Mouse (Mus musculus): ENCODE results near the gene Gm45234. TPM values are rescaled to one million over a fixed set of nuclear protein-coding genes. Genes with fewer than 3 reads are reported as not detected.

Gene Gm45234
- polyA plus RNA-seq, 1 experiment from 2014 or later: not detected

GRCm38 (mm10) chr6:124739231-124739796 lies 16.5 kb downstream of the Gm45234 start:
- 85% methylated on average over 10 of the region's 10 CpGs for WGBS
- peak overlapping the region; percentile 89; the same call in 1 of the 2 replicates for H3K4me2 ChIP-seq
- ATAC-seq (ENCODE audit: extremely low read depth, insufficient number of reproducible peaks, low FRiP score, low TSS enrichment): no peak
- H3K9ac ChIP-seq: peak overlapping the region; percentile 30; the same call in 1 of the 2 replicates
- H3K27ac ChIP-seq (replicated peaks): peak overlapping the region; percentile 99; the same call in 1 of the 2 replicates
- H3K36me3 ChIP-seq: peaks cover 26% of the 10 kb centered on the region
- no peak overlapping the region for H3K4me3 ChIP-seq
- peaks cover 33% of the 10 kb centered on the region for H3K4me1 ChIP-seq
- H3K9me3 ChIP-seq: no peaks in the 10 kb centered on the region
- H3K27me3 ChIP-seq (replicated peaks): no peaks in the 10 kb centered on the region

DNA sequence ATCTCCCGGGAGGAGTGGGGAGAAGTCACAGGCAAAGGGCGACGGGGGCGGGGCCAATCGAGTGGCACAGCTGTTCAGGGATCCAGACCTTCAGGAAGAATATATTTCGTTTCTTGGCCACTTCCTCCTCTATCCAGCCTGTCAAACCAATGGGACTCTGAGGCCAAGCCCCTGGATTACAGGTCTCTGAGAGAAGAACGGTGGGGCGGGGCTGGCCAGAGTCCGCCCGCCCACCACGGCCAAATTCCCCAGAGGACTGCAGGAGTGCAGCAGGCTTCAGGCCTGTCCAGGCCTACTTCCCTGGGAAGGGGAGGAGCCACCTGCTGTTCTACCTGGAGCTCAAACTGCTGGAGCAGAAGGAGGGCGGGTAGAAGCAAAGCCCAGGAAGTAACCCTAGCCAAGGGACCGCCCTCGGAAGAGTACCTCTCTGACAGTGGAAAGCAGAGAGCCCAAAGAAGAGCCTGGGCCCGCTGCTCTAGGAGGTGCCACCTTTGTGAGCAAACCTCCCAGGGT lies 17.3 kb downstream of the Gm45234 start, which contains the start of gene Ptpn6:
Ptpn6 (minus strand) TSS at position 204 of the 513 bp plus-strand sequence.
- no peak within 1 kb of the TSS for H3K4me3 ChIP-seq
- no peaks in the 10 kb centered on the region for H3K27me3 ChIP-seq (replicated peaks)
- 33% methylated on average over 15 of the region's 15 CpGs for WGBS
- H3K9me3 ChIP-seq: no peaks in the 10 kb centered on the region
- H3K4me1 ChIP-seq: peaks cover 32% of the 10 kb centered on the region
- peak within 1 kb of the TSS; percentile 47 for H3K9ac ChIP-seq
- peaks cover 18% of the 10 kb centered on the region for H3K36me3 ChIP-seq
- no peak for ATAC-seq (ENCODE audit: extremely low read depth, insufficient number of reproducible peaks, low FRiP score, low TSS enrichment)
- peak within 1 kb of the TSS; percentile 30 for H3K4me2 ChIP-seq
- peak within 1 kb of the TSS; percentile 99; the same call in 1 of the 2 replicates for H3K27ac ChIP-seq (replicated peaks)

DNA sequence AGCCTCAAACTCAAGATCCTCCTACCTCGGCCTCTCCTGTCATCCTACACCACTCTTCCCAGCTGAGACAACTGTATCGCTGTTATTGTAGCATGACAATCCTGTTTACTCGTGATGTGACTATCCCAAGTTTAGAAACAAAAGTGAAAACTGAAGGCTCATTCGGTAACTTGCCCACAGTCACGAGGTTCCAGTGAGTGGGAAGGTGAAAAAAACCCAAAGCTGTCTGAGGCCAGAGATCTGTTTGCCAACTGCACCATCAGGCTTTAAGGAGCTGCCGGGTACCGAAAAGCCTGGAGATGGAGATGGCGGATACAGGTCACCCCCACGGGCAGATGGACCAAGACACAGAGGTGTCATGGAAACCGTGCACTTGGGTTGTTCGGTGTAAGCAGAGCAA lies 18.8 kb downstream of the Gm45234 start:
- H3K36me3 ChIP-seq: peaks cover 7% of the 10 kb centered on the region; the same call in 1 of the 2 replicates
- no peak overlapping the region for H3K9ac ChIP-seq
- H3K4me1 ChIP-seq: peaks cover 36% of the 10 kb centered on the region
- ATAC-seq (ENCODE audit: extremely low read depth, insufficient number of reproducible peaks, low FRiP score, low TSS enrichment): no peak
- H3K27me3 ChIP-seq (replicated peaks): no peaks in the 10 kb centered on the region
- no peak overlapping the region for H3K27ac ChIP-seq (replicated peaks)
- no peak overlapping the region for H3K4me2 ChIP-seq
- H3K4me3 ChIP-seq: no peak overlapping the region
- no peaks in the 10 kb centered on the region for H3K9me3 ChIP-seq
- 85% methylated on average over 11 of the region's 11 CpGs for WGBS

- H3K9me3 ChIP-seq: no peaks in the 10 kb centered on the region
- ATAC-seq (ENCODE audit: extremely low read depth, insufficient number of reproducible peaks, low FRiP score, low TSS enrichment): no peak
- H3K4me2 ChIP-seq: no peak overlapping the region
- H3K4me3 ChIP-seq: no peak overlapping the region
- H3K36me3 ChIP-seq: peaks cover 7% of the 10 kb centered on the region; the same call in 1 of the 2 replicates
- 85% methylated on average over 3 of the region's 3 CpGs for WGBS
- no peaks in the 10 kb centered on the region for H3K27me3 ChIP-seq (replicated peaks)
- peaks cover 21% of the 10 kb centered on the region for H3K4me1 ChIP-seq
- H3K27ac ChIP-seq (replicated peaks): no peak overlapping the region
- no peak overlapping the region for H3K9ac ChIP-seq
Measured at GRCm38 (mm10) chr6:124734417-124734816, 21.4 kb downstream of the Gm45234 start.

DNA sequence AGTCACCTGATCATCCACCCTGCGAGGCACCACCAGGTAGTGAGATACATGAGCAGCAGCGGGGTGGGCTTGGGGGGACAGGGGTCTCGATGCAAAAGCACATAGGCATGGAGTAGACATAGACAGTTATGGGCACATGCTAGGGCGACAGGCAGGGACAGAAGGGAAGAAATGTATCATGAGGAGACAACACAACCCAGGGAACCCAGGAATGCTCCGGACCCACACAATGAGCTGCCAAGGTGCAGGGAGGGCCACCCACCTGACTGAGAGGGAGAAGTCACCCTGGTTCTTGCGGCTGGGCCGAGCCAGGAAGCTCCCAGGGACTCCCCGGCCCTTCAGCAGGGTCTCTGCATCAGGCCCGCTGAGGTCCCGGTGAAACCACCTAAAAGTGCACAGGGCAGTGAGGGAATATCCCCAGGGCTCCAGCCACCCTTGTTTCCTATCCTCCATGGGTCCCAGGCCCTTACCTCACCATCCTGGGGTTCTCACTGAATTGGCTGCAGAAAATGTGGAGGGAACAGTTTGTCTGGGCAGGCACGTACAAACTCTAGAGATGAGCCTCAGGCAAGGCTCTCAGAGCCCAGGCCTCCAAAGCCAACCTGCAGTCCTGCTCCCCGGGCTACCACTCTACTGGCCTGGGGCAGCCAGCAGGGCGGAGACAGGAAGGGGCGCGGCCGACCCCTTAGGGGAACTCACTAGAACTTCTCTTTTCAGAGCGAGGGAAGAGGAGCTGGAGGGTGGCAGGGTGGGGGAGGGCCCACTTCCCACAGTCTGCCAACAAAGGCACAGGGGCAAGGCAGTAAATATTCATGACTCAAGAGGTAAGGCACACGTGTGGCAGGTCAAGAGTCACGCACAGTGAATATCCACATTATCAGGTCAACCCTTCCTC lies 23.1 kb downstream of the Gm45234 start:
- 0 out of 2 replicates have a peak overlapping the region, but pooled peaks have one; percentile 2 for H3K4me2 ChIP-seq
- no peaks in the 10 kb centered on the region for H3K9me3 ChIP-seq
- no peak for ATAC-seq (ENCODE audit: extremely low read depth, insufficient number of reproducible peaks, low FRiP score, low TSS enrichment)
- no peaks in the 10 kb centered on the region for H3K27me3 ChIP-seq (replicated peaks)
- no peaks in the 10 kb centered on the region for H3K36me3 ChIP-seq
- H3K9ac ChIP-seq: peak overlapping the region; percentile 50
- H3K4me1 ChIP-seq: peaks cover 8% of the 10 kb centered on the region
- H3K27ac ChIP-seq (replicated peaks): no peak overlapping the region
- peak overlapping the region; percentile 8; the same call in 1 of the 2 replicates for H3K4me3 ChIP-seq
- 48% methylated on average over 19 of the region's 19 CpGs for WGBS

DNA sequence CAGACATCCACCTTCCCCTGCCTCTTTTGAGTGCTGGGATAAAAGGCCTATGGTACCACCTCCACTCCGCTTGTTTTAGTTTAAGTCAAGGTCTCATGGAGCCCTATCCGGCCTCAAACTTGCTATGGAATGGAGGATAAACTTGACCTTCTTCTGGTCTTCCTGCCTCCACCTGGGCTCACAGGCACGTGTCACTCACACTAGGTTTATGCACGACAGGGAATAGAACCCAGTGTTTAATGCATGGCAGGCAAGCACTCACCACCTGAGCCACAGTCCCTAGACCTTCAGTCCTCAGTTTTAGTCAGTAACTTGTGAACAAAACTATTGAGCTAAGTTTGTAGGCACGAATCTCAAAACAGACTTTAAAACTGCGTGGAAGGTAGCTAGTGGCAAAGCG lies 24.8 kb downstream of the Gm45234 start:
- no peak overlapping the region for H3K9ac ChIP-seq
- no peak overlapping the region for H3K27ac ChIP-seq (replicated peaks)
- peaks cover 8% of the 10 kb centered on the region for H3K4me1 ChIP-seq
- no peaks in the 10 kb centered on the region for H3K9me3 ChIP-seq
- 80% methylated on average over 7 of the region's 7 CpGs for WGBS
- H3K27me3 ChIP-seq (replicated peaks): no peaks in the 10 kb centered on the region
- H3K4me3 ChIP-seq: no peak overlapping the region
- no peaks in the 10 kb centered on the region for H3K36me3 ChIP-seq
- H3K4me2 ChIP-seq: no peak overlapping the region
- no peak for ATAC-seq (ENCODE audit: extremely low read depth, insufficient number of reproducible peaks, low FRiP score, low TSS enrichment)

- no peak for ATAC-seq (ENCODE audit: extremely low read depth, insufficient number of reproducible peaks, low FRiP score, low TSS enrichment)
- Histone ChIP-seq H3K4me1 (peaks cover 8% of the 10 kb centered on the region), H3K9me3 (no peaks in the 10 kb centered on the region), H3K36me3 (no peaks in the 10 kb centered on the region), H3K27me3 (replicated peaks) (no peaks in the 10 kb centered on the region), H3K9ac (no peak overlapping the region), H3K4me3 (no peak overlapping the region), H3K4me2 (no peak overlapping the region), H3K27ac (replicated peaks) (no peak overlapping the region)
- WGBS: 64% methylated on average over 8 of the region's 8 CpGs
Measured at GRCm38 (mm10) chr6:124729850-124730705, 25.7 kb downstream of the Gm45234 start.

DNA sequence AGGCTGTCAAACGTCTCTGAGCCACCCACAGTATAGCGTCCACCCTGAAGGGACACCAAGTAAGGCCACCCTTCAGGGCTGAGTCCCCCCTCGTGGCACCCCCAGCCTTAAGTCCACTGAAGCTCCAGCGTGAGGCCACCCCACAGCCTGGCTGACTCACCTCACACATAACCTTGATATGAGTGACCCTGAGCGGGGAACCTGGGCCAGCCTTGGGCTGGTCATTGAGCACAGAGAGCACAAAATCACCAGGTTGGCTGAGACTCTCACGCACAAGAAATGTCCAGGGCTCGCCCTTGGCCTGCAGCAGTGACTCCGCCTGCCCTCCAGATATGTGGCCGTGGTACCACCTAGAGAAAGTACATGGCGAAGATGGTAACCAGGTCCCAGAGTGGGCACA lies 27.2 kb downstream of the Gm45234 start:
- no peak overlapping the region for H3K27ac ChIP-seq (replicated peaks)
- no peaks in the 10 kb centered on the region for H3K9me3 ChIP-seq
- WGBS: 77% methylated on average over 10 of the region's 10 CpGs
- peaks cover 8% of the 10 kb centered on the region for H3K4me1 ChIP-seq
- H3K27me3 ChIP-seq (replicated peaks): no peaks in the 10 kb centered on the region
- no peak overlapping the region for H3K4me2 ChIP-seq
- ATAC-seq (ENCODE audit: extremely low read depth, insufficient number of reproducible peaks, low FRiP score, low TSS enrichment): no peak
- no peak overlapping the region for H3K9ac ChIP-seq
- H3K36me3 ChIP-seq: no peaks in the 10 kb centered on the region
- H3K4me3 ChIP-seq: no peak overlapping the region

GRCm38 (mm10) chr6:124724472-124724871 lies 31.3 kb downstream of the Gm45234 start:
- WGBS: 74% methylated on average over 10 of the region's 10 CpGs

DNA sequence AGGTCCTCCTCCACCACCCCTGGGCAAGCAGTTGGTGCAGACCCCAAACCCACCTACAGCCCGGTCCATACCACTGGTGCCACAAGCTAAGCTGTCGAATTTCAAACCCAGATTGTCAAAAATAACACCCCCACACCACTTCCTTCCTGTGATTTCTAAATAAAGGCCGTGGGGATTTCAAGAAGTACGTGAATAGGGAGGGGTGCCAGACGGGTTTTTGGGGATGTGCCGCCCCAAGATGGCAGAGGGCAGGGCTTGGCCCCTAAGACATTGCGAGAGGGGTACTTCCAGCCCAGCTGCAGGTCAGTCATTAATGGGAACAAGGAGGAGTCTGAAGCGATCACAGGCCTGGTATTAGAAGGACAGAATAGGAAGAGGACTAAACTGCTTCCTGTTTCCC lies 32.3 kb downstream of the Gm45234 start:
- H3K36me3 ChIP-seq: no peaks in the 10 kb centered on the region
- H3K9me3 ChIP-seq: no peaks in the 10 kb centered on the region
- no peak overlapping the region for H3K27ac ChIP-seq (replicated peaks)
- ATAC-seq (ENCODE audit: extremely low read depth, insufficient number of reproducible peaks, low FRiP score, low TSS enrichment): no peak
- no peak overlapping the region for H3K4me3 ChIP-seq
- H3K4me2 ChIP-seq: no peak overlapping the region
- H3K27me3 ChIP-seq (replicated peaks): no peaks in the 10 kb centered on the region
- peaks cover 12% of the 10 kb centered on the region; the same call in 1 of the 2 replicates for H3K4me1 ChIP-seq
- no peak overlapping the region for H3K9ac ChIP-seq
- WGBS: 68% methylated on average over 8 of the region's 8 CpGs

More at GRCm38 (mm10) chr6:124724472-124724871, 31.3 kb downstream of the Gm45234 start:
- no peaks in the 10 kb centered on the region for H3K27me3 ChIP-seq (replicated peaks)
- H3K4me1 ChIP-seq: peaks cover 4% of the 10 kb centered on the region; the same call in 1 of the 2 replicates
- H3K4me3 ChIP-seq: no peak overlapping the region
- no peaks in the 10 kb centered on the region for H3K9me3 ChIP-seq
- H3K9ac ChIP-seq: no peak overlapping the region
- no peak overlapping the region for H3K4me2 ChIP-seq
- no peak for ATAC-seq (ENCODE audit: extremely low read depth, insufficient number of reproducible peaks, low FRiP score, low TSS enrichment)
- no peak overlapping the region for H3K27ac ChIP-seq (replicated peaks)
- no peaks in the 10 kb centered on the region for H3K36me3 ChIP-seq
